Mouse (Mus musculus) CH12.LX (cell line): Measurements from ENCODE around the gene Ezh1. TPM values are rescaled to one million over a fixed set of nuclear protein-coding genes. Genes with fewer than 3 reads are reported as not detected.

Source experiments
- DNase-seq: peaks from one replicate; pipeline ENCODE4 v3.0.0-alpha.2; 2013; ENCODE audit errors: extremely low read depth
- H3K27ac ChIP-seq: 2 replicates; pipeline ENCODE4 v1.5.1; 2012; ENCODE audit warnings: low read depth, mild to moderate bottlenecking, control low read depth, moderate library complexity; ENCODE audit not compliant: insufficient read depth
- H3K27me3 ChIP-seq: replicated peaks from 2 replicates; pipeline ENCODE3; 2012; ENCODE audit warnings: inconsistent platforms
- H3K36me3 ChIP-seq, 2 experiments: replicated peaks in 1 of 2; 2 replicates each; pipeline versions ENCODE3 to v1.6.1; 2012; ENCODE audit warnings: inconsistent platforms in 1 of 2, low read length in 1 of 2, mild to moderate bottlenecking in 1 of 2, mixed read lengths in 1 of 2, moderate library complexity in 1 of 2; ENCODE audit not compliant: control insufficient read depth in 1 of 2, insufficient read depth in 1 of 2
- H3K4me1 ChIP-seq, 2 experiments: 2 replicates each; pipeline ENCODE4 v1.6.1; 2012; ENCODE audit warnings: inconsistent platforms in 1 of 2, moderate library complexity in 1 of 2; ENCODE audit not compliant: insufficient read depth in 2 of 2, control insufficient read depth in 1 of 2
- H3K4me2 ChIP-seq: 2 replicates; pipeline ENCODE4 v1.6.1; 2012; ENCODE audit warnings: low read depth, mild to moderate bottlenecking, control low read depth; ENCODE audit not compliant: poor library complexity, insufficient read depth, severe bottlenecking
- H3K4me3 ChIP-seq, 3 experiments: fragments of 150-350 bp in 1 of 3; sonication (generic) in 1 of 3; replicated peaks in 1 of 3; 2 replicates each; pipeline versions ENCODE3 to v1.5.1; 2011 to 2012; ENCODE audit warnings: low read depth in 2 of 3, low read length in 2 of 3, mild to moderate bottlenecking in 2 of 3, moderate library complexity in 2 of 3, control low read depth in 1 of 3, improper control_type of control experiment in 1 of 3, inconsistent platforms in 1 of 3, mixed read lengths in 1 of 3; ENCODE audit not compliant: poor library complexity in 1 of 3
- H3K79me2 ChIP-seq: replicated peaks from 2 replicates; pipeline ENCODE4 v1.6.1; 2012; ENCODE audit warnings: mild to moderate bottlenecking, moderate library complexity; ENCODE audit not compliant: control insufficient read depth, poor library complexity, insufficient read depth, severe bottlenecking; ENCODE audit errors: extremely low read depth
- H3K9ac ChIP-seq: 2 replicates; pipeline ENCODE4 v1.6.1; 2012; ENCODE audit warnings: low read depth, mild to moderate bottlenecking, control low read depth, moderate library complexity; ENCODE audit not compliant: insufficient read depth
- H3K9me3 ChIP-seq: replicated peaks from 2 replicates; pipeline ENCODE3; 2012; ENCODE audit warnings: low read length, inconsistent platforms, mixed read lengths
- CHD1 ChIP-seq: IDR thresholded peaks from 2 replicates; pipeline ENCODE4 v1.6.1; 2012; ENCODE audit warnings: low read depth, low read length, improper control_type of control experiment, inconsistent platforms
- CHD2 ChIP-seq: IDR thresholded peaks from 2 replicates; pipeline ENCODE4 v1.6.1; 2011; ENCODE audit warnings: low read length, improper control_type of control experiment
- CTCF ChIP-seq, 2 experiments: IDR thresholded peaks in 1 of 2; conservative IDR thresholded peaks in 1 of 2; 2 replicates each; pipeline ENCODE4 v1.5.1; 2011 to 2012; ENCODE audit warnings: low read depth in 2 of 2, low read length in 2 of 2, improper control_type of control experiment in 1 of 2, inconsistent platforms in 1 of 2, mild to moderate bottlenecking in 1 of 2, moderate library complexity in 1 of 2
- ELF1 ChIP-seq: IDR thresholded peaks from 2 replicates; pipeline ENCODE4 v1.6.1; 2014; ENCODE audit warnings: low read depth, mild to moderate bottlenecking, inconsistent platforms, low read length, improper control_type of control experiment
- EP300 ChIP-seq: IDR thresholded peaks from 2 replicates; pipeline ENCODE4 v1.6.1; 2011; ENCODE audit warnings: low read length, improper control_type of control experiment
- HCFC1 ChIP-seq: IDR thresholded peaks from 2 replicates; pipeline ENCODE4 v1.6.1; 2012; ENCODE audit warnings: low read depth, mild to moderate bottlenecking, inconsistent platforms, low read length, improper control_type of control experiment
- IRF4 ChIP-seq: IDR thresholded peaks from 2 replicates; pipeline ENCODE4 v1.6.1; 2014; ENCODE audit warnings: low read depth, mild to moderate bottlenecking, inconsistent platforms, low read length, improper control_type of control experiment
- JUN ChIP-seq: IDR thresholded peaks from 2 replicates; pipeline ENCODE4 v1.6.1; 2011; ENCODE audit warnings: low read depth, mild to moderate bottlenecking, low read length, improper control_type of control experiment, moderate library complexity; ENCODE audit not compliant: insufficient read depth
- KAT2A ChIP-seq: IDR thresholded peaks from 2 replicates; pipeline ENCODE4 v1.6.1; 2012; ENCODE audit warnings: low read length, improper control_type of control experiment, inconsistent platforms; ENCODE audit not compliant: insufficient replicate concordance
- MAFK ChIP-seq: IDR thresholded peaks from 2 replicates; pipeline ENCODE4 v1.6.1; 2011; ENCODE audit warnings: low read length, improper control_type of control experiment; ENCODE audit not compliant: insufficient replicate concordance
- MAX ChIP-seq: IDR thresholded peaks from 2 replicates; pipeline ENCODE4 v1.6.1; 2011; ENCODE audit warnings: low read length, improper control_type of control experiment
- MAZ ChIP-seq: IDR thresholded peaks from 2 replicates; pipeline ENCODE4 v1.6.1; 2012; ENCODE audit warnings: low read depth, mild to moderate bottlenecking, inconsistent platforms, low read length, improper control_type of control experiment, moderate library complexity
- MEF2A ChIP-seq: IDR thresholded peaks from 2 replicates; pipeline ENCODE4 v1.6.1; 2014; ENCODE audit warnings: low read depth, mild to moderate bottlenecking, inconsistent platforms, low read length, improper control_type of control experiment, borderline replicate concordance
- MYC ChIP-seq: IDR thresholded peaks from 2 replicates; pipeline ENCODE4 v1.6.1; 2011; ENCODE audit warnings: low read depth, mild to moderate bottlenecking, improper control_type of control experiment, low read length
- NELFE ChIP-seq: IDR thresholded peaks from 2 replicates; pipeline ENCODE4 v1.6.1; 2011; ENCODE audit warnings: low read depth, low read length, improper control_type of control experiment
- PAX5 ChIP-seq: IDR thresholded peaks from 2 replicates; pipeline ENCODE4 v1.6.1; 2012; ENCODE audit warnings: low read length, inconsistent platforms, mixed read lengths
- POLR2A ChIP-seq: IDR thresholded peaks from 2 replicates; pipeline ENCODE4 v1.6.1; 2011; ENCODE audit warnings: low read depth, mild to moderate bottlenecking, improper control_type of control experiment, low read length
- UBTF ChIP-seq: IDR thresholded peaks from 2 replicates; pipeline ENCODE4 v1.6.1; 2012; ENCODE audit warnings: low read depth, mild to moderate bottlenecking, inconsistent platforms, low read length, improper control_type of control experiment, moderate library complexity
- ZC3H11A ChIP-seq: IDR thresholded peaks from 2 replicates; pipeline ENCODE4 v1.6.1; 2012; ENCODE audit warnings: low read depth, mild to moderate bottlenecking, inconsistent platforms, low read length, improper control_type of control experiment
- ZKSCAN1 ChIP-seq: IDR thresholded peaks from 2 replicates; pipeline ENCODE4 v1.6.1; 2012; ENCODE audit warnings: low read depth, inconsistent platforms, low read length, improper control_type of control experiment, borderline replicate concordance
- ZMIZ1 ChIP-seq: IDR thresholded peaks from 2 replicates; pipeline ENCODE4 v1.6.1; 2012; ENCODE audit warnings: low read depth, mild to moderate bottlenecking, inconsistent platforms, low read length, improper control_type of control experiment
- dilution Hi-C: fragments of 300-500 bp; cut with MboI; formaldehyde crosslinking; loops from 2 replicates; pipeline ENCODE4 v1.14.3; 2020; ENCODE audit warnings: low sequenced_read_pairs; ENCODE audit not compliant: extremely low pct_unique_long_range_greater_than_20kb, extremely low pct_ligation_motif_present
- in situ Hi-C: fragments of 300-500 bp; cut with MboI; formaldehyde crosslinking; loops from 3 replicates; pipeline ENCODE4 v1.14.3; 2019; ENCODE audit warnings: low sequenced_read_pairs, low pct_ligation_motif_present, low pct_unique_long_range_greater_than_20kb, mixed read lengths
- polyA plus RNA-seq: library from polyadenylated mRNA; unstranded; fragments of >175 nt; gene quantifications from 2 replicates; pipeline ENCODE4 v1.2.1, GENCODE M21; 2012; ENCODE audit warnings: low read depth; ENCODE audit not compliant: insufficient read length
- total RNA-seq, 2 experiments: library from RNA; depleted of rRNA; stranded (reverse); fragments of 300-350 nt in 1 of 2; fragments of >200 nt in 1 of 2; gene quantifications; 2 replicates each; pipeline ENCODE4 v1.2.3; 2012 to 2014

Ezh1 gene
- total and polyA plus RNA-seq, 3 experiments, result 8.7 to 15.3 (median 12.1) TPM

DNA sequence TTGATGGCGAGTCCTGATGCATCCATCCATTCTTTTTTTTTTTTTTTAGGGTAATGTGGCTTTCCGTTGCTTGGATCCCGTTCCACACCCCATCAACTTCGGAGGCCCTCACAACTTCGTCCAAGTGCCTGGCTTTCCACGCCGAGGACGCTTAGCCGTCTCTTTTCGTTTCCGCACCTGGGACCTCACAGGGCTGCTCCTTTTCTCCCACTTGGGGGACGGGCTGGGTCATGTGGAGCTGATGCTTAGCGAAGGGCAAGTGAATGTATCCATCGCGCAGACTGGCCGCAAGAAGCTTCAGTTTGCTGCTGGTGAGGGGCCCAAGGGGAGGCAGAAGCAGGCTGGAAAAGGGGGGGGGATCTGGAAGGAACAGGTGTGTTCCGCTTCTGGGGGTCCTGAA is 46.0 kb downstream of the Ezh1 start:
- H3K27me3 ChIP-seq, result no peaks in the 10 kb centered on the region
- TF ChIP-seq POLR2A (no peak), CTCF (conservative IDR thresholded peaks at IDR 0.05 in 1 of 2, IDR thresholded peaks at IDR 0.05 in 1 of 2; ENCODE audit: low read depth in 2 of 2, low read length in 2 of 2) (no peak), NELFE (no peak), IRF4 (no peak), ZMIZ1 (no peak)
- TF ChIP-seq, all 38 proteins: peak for 0
- Histone ChIP-seq H3K9me3 (no peaks in the 10 kb centered on the region), H3K4me2 (no peak overlapping the region), H3K27ac (no peak overlapping the region), H3K36me3 (peaks cover 48 to 75% of the 10 kb centered on the region in 2 experiments), H3K79me2 (peaks cover 12% of the 10 kb centered on the region), H3K4me3 (no peak overlapping the region), H3K4me1 (peaks cover 7 to 42% of the 10 kb centered on the region in 2 experiments), H3K9ac (no peak overlapping the region)
- in situ Hi-C loops (loop anchor here (5.0 kb wide), 1 partner anchor 98 kb away; the partner anchor contains the start of gene Coasy), dilution Hi-C loops (no loop called here)
- DNase-seq, result no peak

DNA sequence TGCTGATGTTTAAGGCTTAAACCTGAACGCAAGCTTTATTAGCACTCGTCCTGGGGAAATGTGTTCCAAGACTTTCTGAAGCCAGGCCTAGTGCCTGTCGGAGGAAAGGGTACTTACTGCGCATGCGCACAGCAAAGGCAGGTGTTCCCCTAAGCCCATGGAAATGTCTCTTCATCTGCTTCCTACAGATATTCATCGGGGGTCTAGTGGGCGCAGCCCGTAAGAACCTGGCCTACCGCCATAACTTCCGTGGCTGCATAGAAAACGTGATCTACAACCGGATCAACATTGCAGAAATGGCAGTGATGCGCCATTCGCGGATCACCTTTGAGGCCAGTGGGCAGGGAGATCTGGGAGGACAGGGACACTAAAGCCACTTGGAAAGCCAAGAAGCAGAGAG is 47.0 kb downstream of the Ezh1 start:
- no peak overlapping the region for H3K4me3 ChIP-seq
- no peaks in the 10 kb centered on the region for H3K27me3 ChIP-seq
- H3K36me3 ChIP-seq, result peaks cover 39 to 65% of the 10 kb centered on the region in 2 experiments
- DNase-seq, result no peak
- no peak overlapping the region; the same call in 1 of the 2 replicates for H3K27ac ChIP-seq
- peaks cover 12% of the 10 kb centered on the region for H3K79me2 ChIP-seq
- TF ChIP-seq ZC3H11A, result no peak
- TF ChIP-seq MEF2A, result no peak
- no peak for TF ChIP-seq MAFK
- no peak for TF ChIP-seq NELFE
- TF ChIP-seq UBTF, result no peak
- TF ChIP-seq MAX, result no peak
- TF ChIP-seq CTCF (conservative IDR thresholded peaks at IDR 0.05 in 1 of 2, IDR thresholded peaks at IDR 0.05 in 1 of 2; ENCODE audit: low read depth in 2 of 2, low read length in 2 of 2), result no peak
- peak overlapping the region; percentile 91; the same call in 1 of the 2 replicates for H3K4me2 ChIP-seq
- in situ Hi-C loops, result no loop called here
- H3K9me3 ChIP-seq, result no peaks in the 10 kb centered on the region
- peaks cover 7 to 47% of the 10 kb centered on the region in 2 experiments for H3K4me1 ChIP-seq
- no peak overlapping the region for H3K9ac ChIP-seq
- dilution Hi-C loops, result no loop called here

DNA sequence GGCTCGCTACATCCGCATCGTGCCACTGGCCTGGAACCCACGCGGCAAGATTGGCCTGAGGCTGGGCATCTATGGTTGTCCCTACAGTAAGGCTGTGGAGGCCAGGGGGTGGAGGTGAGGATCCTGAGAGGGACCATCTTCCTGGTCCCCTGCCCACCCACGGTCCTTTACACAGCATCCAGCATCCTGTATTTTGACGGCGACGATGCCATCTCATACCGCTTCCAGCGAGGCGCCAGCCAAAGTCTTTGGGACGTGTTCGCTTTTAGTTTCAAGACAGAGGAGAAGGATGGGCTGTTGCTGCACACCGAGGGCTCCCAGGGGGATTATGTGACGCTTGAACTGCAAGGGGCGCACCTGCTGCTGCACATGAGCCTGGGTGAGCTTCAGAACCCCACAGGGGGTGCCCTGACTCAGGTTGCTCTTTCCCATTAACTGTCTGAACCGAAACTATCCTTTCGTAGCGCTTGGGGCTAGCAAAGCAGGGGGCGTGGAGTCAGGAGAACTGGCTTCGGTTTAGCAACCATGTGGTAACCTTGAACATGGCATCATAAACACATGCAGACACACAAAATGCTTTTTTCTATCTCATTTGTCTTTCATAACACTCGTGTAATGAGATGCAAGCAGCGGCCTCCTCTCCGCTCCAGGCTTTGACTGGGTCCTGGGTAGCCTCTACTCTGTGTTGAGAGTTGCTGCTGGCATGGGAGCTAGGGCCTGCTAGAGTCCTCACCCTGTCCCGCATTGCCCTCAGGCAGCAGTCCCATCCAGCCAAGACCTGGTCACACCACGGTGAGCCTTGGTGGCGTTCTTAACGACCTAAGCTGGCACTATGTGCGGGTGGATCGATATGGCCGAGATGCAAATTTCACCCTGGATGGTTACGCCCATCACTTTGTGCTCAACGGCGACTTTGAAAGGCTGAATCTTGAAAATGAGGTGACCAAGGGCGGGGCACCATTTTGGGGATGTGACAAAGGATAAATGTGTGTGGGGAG is 47.9 kb downstream of the Ezh1 start:
- Histone ChIP-seq H3K36me3 (peaks cover 29 to 56% of the 10 kb centered on the region in 2 experiments), H3K27ac (peak overlapping the region; percentile 85), H3K9me3 (no peaks in the 10 kb centered on the region), H3K4me3 (peak overlapping the region; percentile 61 to 79 (median 68)), H3K27me3 (no peaks in the 10 kb centered on the region), H3K4me1 (peaks cover 7 to 55% of the 10 kb centered on the region in 2 experiments), H3K4me2 (peak overlapping the region; percentile 91), H3K9ac (peak overlapping the region; percentile 53), H3K79me2 (peaks cover 12% of the 10 kb centered on the region)
- in situ Hi-C loops, result no loop called here
- dilution Hi-C loops, result no loop called here
- peak; percentile 74 for DNase-seq
- no peak for TF ChIP-seq ELF1
- TF ChIP-seq MAFK, result no peak
- peak; percentile 91; the same call in 1 of the 2 replicates for TF ChIP-seq CHD1
- 0 out of 2 replicates have a peak, but pooled peaks have one; percentile 41 for TF ChIP-seq KAT2A
- peak; percentile 43; the same call in 1 of the 2 replicates for TF ChIP-seq POLR2A
- no peak for TF ChIP-seq UBTF
- TF ChIP-seq MAZ, result no peak; the same call in 1 of the 2 replicates
- no peak for TF ChIP-seq ZKSCAN1
- no peak for TF ChIP-seq PAX5
- no peak for TF ChIP-seq JUN
- no peak for TF ChIP-seq CHD2
- peak; percentile 48 for TF ChIP-seq EP300
- peak; percentile 74; the same call in 1 of the 2 replicates for TF ChIP-seq ZMIZ1
- TF ChIP-seq MYC, result peak; percentile 89
- TF ChIP-seq CTCF (conservative IDR thresholded peaks at IDR 0.05 in 1 of 2, IDR thresholded peaks at IDR 0.05 in 1 of 2; ENCODE audit: low read depth in 2 of 2, low read length in 2 of 2), result no peak
- no peak; the same call in 1 of the 2 replicates for TF ChIP-seq HCFC1
- no peak for TF ChIP-seq ZC3H11A
